Mouse (Mus musculus) adrenal gland, postnatal 10 days (tissue): ENCODE data around the gene Abcf1. TPM values are rescaled to one million over a fixed set of nuclear protein-coding genes. Genes with fewer than 3 reads are reported as not detected.
A peak's percentile ranks its signal among the peaks of the same experiment; 100 is the strongest.

Experiments used
- DNase-seq: peaks from one replicate; pipeline ENCODE4 v3.0.0; 2021; ENCODE audit warnings: mixed read lengths
- microRNA-seq: library from miRNA; unstranded; fragments of <30 nt; microRNA quantifications from one replicate; pipeline ENCODE4 v1.2.0, GENCODE M21; 2021
- total RNA-seq, 2 experiments: library from RNA; stranded (reverse); gene quantifications; 2 replicates each; pipeline ENCODE4 v1.2.3; 2021

The Abcf1 gene
- total RNA-seq, 2 experiments from 2014 or later = 72.7 to 78.3 TPM

DNA sequence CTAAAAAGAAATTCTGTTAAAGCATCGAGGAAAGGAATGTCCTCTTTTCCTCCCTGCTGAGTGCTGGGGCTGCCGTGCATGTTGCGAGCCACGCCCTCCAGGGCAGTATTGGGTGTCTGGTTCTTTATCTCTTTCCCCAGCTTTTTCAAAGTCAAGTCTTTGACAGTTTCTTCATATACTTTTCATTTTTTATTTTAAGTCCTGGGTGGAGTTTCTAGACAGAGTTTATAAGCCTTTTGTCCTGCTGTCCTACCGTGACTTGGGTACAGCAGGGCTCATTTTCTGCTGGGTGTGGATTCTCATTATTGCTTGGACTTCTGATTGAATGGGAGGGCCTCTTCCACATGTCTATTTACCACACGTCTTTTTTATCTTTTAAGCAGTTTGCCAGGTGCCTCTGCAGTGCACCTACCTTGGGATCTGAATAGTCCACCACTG lies 49.7 kb downstream of the Abcf1 start:
- no peak for DNase-seq

DNA sequence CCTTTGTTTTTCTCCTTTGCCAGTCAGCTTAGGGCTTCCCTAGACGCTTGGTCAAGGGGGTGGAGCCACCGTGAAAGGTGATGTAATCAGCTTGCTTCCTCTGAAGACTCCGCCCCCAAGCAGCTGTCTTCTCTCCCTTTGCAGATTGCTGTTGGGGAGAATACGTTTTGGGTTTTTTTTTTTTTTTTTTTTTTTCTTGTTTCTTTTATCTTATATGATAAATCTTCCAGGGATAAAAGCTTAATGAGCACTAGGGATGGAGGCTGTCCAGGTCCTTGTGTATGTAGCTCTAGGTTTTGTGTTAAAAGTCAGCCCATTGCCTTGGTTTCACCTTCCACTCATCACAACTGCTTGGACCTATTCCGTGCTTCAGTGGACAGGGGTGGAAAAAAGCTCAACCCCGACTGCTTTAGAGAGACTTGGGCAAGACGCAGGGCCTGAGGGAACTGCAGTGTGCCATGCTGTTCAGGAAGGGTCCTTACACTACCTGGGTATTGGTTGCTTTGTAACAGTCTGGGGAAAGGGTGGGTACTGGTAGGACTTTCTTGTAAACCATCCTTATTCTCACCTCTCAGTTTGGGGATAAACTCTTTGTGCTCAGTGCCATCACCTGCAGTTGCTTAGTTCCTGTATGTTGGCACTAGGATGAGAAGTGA lies 50.4 kb downstream of the Abcf1 start:
- peak; percentile 95 for DNase-seq

DNA sequence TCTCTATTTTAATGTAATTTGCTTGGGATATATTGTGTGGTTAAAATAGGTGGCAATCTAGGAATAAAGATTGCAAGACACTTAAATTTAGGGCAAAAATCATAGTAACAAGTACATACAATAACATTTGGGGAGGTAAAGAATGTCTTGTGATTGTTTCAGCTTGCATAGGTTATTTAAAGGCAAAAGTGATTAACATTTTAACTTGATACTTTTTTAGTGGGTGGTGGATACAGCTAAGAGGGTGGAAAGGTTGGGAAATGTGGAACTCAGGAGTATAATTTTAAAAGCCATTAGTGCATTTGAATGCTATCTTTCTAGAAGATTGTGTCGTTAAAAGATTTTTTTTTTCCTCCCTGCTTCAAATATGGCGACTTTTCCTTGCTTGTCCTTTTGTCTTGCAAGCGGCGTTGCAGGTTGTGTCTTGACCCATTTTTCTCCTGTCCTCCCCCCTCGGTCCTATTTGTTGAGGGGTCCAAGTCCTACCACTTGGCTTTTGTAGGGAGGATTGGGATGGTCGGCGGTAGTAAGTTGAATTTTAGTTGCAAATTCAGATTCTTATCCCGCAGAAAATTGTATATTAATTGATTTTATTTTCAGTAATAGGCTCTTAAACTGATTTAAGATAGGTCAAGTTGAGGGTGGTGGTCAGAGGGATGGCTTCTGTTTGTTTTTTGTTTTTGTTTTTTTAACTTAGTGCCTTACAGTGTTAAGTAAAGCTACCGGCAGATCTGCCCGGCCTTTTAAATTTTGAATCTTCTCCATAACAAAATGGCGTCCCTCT lies 51.1 kb downstream of the Abcf1 start:
- DNase-seq = peak; percentile 62

DNA sequence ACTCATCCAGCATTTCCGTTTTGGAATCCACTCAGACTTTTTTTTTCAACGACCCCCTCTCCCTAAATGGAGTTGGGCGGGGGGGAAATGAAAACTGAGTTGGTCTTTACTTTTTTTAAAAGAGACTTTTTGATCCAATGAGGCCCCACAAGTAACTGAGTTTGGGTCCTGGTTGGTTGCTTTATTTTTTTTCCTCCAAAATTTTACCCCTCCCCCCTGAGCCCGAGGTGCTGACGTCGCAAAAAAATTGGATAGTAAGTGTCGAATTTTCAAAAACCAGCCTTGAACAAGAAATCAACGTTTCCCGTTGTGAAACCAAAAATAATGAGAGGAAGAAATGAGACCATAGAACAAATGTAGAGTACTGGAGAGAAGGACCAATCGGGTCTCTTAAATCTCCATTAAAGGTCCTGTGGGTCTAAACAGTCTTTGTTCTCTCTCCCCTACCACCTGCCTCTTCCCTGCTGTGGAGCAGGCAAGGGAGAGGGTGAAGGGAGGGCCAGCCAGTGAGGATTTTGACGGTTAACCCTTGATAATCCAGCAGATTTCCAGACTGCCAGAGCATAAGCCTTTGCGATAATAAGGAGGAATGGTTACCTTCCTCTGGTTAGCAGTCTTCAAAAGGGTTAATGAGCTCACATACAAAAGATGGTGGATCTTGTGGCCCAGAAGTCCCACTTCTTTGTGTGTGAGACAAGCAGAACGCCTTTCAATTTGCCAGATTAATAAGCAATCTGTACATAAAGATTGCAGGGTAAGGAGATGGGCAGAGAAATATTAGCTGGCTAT lies 51.9 kb downstream of the Abcf1 start:
- peak; percentile 52 for DNase-seq

DNA sequence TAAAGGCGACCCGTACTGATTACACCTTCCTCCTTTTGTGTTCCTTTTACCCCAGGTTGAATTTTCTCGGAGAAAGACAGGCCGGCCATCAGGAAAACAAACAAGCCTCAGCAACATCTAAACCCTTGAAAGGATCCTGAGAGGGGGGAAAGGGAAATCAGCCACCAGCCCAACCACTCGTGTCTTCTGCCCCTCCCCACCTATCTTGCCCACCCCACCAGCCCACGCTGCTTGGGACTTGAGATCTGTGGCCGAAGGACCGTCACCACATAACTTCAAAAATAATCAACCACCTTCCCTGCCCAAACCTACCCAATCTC lies 52.5 kb downstream of the Abcf1 start:
- peak; percentile 48 for DNase-seq

DNA sequence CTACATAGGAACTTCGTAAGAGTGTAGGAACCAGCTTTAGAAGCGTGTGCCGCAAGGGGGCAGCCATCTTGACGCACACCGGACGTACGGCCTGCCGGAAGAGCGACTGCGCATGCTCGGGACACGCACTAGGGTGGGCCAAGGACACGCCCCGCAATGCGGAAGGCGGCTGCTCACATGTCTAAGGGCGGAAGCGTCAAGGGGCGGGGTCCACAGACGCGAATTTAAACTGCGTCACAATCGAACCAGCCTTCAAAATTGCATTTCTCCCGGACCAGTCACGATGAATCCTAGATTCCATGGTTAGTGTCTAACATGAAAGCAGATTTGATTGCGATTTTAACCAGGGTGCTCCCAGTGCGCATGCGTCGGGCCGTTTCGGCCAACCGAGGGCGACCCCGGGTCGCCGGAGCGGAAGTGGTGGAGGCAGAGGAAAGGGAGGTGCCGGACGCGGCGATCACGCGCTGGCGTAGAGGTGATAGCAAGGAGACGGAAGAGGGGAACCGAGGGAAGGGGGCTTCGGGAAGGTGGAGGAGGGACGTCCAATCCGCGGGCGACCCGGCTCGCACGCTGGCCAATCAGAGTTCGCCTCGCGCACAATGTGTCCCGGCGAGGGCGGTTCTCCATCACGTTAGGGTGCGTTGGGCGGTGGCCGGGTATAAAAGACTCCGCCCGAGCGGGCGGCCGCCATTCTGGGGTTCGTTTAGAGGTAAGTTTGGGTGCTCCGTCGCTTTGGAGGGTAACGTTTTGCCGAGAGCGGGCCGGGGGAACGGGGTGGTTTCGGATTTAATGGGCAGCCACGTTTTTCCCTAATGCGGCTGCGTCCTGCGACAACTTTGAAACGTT lies 53.0 kb downstream of the Abcf1 start, which contains the start of the genes Mrps18b and Ppp1r10:
TSS of gene Mrps18b (minus strand) at position 93 of the 846 bp plus-strand sequence.
TSS of gene Ppp1r10 (plus strand) at position 138 of the 846 bp plus-strand sequence.
- DNase-seq = peak; percentile 98

DNA sequence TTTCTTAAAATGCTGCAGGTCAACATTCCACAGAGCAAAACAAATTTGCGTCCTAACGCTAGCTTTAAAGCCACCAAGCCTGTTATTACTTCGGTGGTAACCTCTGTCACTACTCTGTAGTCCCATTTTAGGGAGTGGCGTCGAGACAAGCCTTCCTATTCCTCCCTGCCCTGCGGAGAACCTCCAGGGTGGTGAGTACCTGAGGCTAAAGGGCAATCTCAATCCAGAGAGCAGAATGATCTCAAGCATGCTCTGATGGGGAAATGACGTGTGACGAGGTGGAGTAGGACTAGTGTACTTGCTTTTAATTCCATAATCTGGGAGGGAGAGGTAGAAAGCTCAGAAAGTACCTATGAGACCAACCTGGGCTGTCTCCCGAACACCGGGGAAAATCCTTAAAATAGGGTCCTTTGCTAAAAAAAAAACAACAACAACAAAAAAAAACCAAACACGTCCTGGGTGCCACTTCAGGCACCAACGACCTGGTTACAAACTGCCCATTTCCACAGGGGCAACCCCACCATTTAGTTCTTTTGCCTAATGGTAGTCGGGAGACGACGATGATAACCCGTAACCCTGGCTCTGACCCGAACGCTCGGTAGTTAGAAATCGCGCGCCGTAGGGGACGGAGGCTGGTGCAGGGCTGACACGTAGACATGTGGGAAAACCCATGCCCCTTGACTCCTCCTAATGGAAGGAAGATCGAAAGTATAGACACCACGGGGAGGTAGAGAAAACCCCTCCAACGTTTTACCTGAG lies 53.8 kb downstream of the Abcf1 start:
- DNase-seq = no peak

DNA sequence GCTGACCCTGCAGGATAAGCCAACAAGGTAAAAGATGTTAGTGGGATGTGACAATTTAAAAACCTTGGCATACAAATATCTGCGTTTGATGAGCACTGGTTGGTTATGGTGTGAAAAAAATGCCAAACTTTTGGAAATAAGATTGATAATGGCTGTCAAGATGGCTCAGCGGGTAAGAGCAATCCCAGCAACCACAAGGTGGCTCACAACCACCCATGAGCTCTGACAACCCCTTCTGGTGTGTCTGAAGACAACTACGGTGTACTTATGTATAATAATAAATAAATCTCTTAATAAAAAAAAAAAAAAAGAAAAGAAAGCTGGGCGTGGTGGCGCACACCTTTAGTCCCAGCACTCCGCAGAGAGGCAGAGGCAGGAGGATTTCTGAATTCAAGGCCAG lies 54.6 kb downstream of the Abcf1 start:
- DNase-seq = no peak

DNA sequence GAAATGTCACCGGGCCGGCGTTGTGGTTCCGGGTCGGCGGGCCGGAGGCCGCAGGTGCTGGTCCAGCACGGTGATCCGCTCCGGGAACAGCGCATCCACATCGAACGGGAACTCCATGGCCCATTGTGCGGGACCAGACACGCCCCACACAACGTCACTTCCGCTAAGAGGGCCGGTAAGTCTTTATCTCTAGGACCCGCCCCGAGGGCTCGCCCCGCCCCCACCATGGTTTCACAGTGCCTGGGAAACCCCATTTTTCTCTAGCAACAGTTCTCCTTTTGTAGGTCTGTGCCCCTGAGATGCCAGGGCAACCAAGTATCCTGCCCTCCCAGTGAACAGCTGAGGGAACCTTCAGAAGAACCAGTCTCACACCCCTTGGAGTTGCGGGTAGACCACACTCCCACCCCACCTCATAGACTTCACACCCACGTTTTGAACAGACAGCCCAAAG lies 59.6 kb downstream of the Abcf1 start, which contains the start of gene Atat1:
TSS of gene Atat1 (minus strand) at position 157 of the 451 bp plus-strand sequence.
- DNase-seq = peak; percentile 98

DNA sequence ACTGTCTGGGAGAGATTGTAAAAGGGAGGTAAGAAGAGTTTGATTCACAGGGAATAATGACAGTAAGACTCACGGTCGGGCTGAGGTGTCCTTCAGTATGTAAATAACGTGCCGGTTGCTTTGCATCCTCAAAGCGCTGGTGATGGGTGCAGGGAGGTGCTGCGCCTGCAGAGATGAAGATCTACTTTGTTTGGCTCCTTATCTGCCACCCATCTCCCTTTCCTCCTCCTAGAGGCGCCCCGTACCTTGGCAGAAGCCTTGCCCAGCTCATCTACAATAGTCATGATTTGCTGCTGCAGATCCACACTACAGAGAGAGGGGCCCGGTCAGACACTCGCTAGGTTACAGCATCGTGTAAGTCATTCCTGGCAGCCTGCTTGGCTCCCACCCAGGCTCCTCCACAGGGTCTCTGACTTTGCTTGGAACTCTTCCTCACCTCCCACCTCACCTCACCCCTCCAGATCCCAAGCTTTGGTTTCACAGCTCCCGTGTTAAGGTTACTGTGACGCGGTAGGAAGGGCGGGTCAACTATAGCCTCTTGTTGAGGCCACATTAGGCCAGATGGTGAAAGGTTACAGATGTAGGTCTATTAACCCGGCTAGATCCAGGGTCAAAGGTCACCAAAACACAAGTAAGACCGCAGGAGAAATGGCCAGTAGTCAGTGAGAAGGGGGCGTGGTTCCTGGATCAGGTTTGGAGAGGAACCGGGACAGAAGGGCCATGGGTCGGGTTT lies 60.2 kb downstream of the Abcf1 start:
- DNase-seq = no peak

DNA sequence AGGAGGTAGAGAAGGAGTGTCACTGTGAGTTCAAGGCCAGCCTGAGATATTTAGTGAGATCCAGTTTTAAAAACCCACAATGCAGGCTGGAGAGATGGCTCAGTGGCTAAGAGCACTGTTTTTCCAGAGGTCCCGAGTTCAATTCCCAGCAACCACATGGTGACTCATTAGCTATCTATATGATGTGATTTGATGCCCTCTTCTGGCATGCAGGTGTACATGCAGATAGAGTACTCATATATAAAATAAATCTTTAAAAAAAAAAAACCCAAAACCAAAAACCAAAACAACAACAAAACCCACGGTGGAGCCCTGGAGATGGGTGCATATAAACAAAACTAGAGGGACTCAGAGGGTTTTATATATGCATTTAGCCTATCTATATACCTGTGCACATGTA lies 62.0 kb downstream of the Abcf1 start:
- no peak for DNase-seq

Small RNA genes lying within 50 kb of the gene (microRNA-seq; reads per million reads assigned to microRNA genes)
- gene Mir1894 (not detected), gene Mir877 (153 reads per million, percentile 51 among the genes with 10 or more reads in this experiment)

Other genes with a start within 250 kb of the Abcf1 start
- gene Ier3, start 148.1 kb downstream of the Abcf1 start, total RNA-seq = 10 to 100 TPM in 1 of 2 experiments, 1 to 10 TPM in 1; 7.6 to 19.0 TPM
- gene Flot1, start 146.5 kb downstream of the Abcf1 start, total RNA-seq = 10 to 100 TPM; 54.6 to 70.8 TPM
- 100 to 1,000 TPM; 351 to 404 TPM for gene Tubb5, start 131.5 kb downstream of the Abcf1 start, total RNA-seq
- 10 to 100 TPM; 21.9 to 27.1 TPM for gene Mdc1, start 128.2 kb downstream of the Abcf1 start, total RNA-seq
- 10 to 100 TPM; 12.7 to 18.3 TPM for gene Nrm, start 108.4 kb downstream of the Abcf1 start, total RNA-seq
- gene Ppp1r18, start 104.2 kb downstream of the Abcf1 start, total RNA-seq = 10 to 100 TPM; 35.4 to 35.6 TPM
- gene Dhx16, start 89.9 kb downstream of the Abcf1 start, total RNA-seq = 10 to 100 TPM; 36.8 to 38.0 TPM
- 10 to 100 TPM; 58.0 to 70.5 TPM for gene 2310061I04Rik, start 72.3 kb downstream of the Abcf1 start, total RNA-seq
- gene Atat1, start 59.7 kb downstream of the Abcf1 start, total RNA-seq = 10 to 100 TPM; 15.9 to 28.7 TPM
- 100 to 1,000 TPM; 101 to 104 TPM for gene Mrps18b, start 53.4 kb downstream of the Abcf1 start, total RNA-seq
- gene Ppp1r10, start 53.3 kb downstream of the Abcf1 start, total RNA-seq = 10 to 100 TPM; 78.7 to 83.1 TPM
- 10 to 100 TPM; 41.5 to 42.9 TPM for gene Gnl1, start 10.1 kb upstream of the Abcf1 start, total RNA-seq
- 10 to 100 TPM; 16.7 to 28.8 TPM for gene Prr3, start 10.5 kb upstream of the Abcf1 start, total RNA-seq
- 1 to 10 TPM; 2.9 to 3.9 TPM for gene H2-T24, start 50.8 kb upstream of the Abcf1 start, total RNA-seq
- 10 to 100 TPM; 55.7 to 82.7 TPM for gene H2-T23, start 63.1 kb upstream of the Abcf1 start, total RNA-seq
- gene H2-T22, start 73.0 kb upstream of the Abcf1 start, total RNA-seq = 10 to 100 TPM; 23.5 to 25.4 TPM
- not detected for gene Gm6034, start 73.2 kb upstream of the Abcf1 start, total RNA-seq
- 1 to 10 TPM; 2.4 to 2.5 TPM for gene Gm11127, start 88.6 kb upstream of the Abcf1 start, total RNA-seq
- gene Gm19684, start 151.9 kb upstream of the Abcf1 start, total RNA-seq = not detected
- gene Gm7030, start 159.7 kb upstream of the Abcf1 start, total RNA-seq = not detected
- under 1 TPM in 1 of 2 experiments, not detected in 1; 0.33 TPM for gene Gm8909, start 198.8 kb upstream of the Abcf1 start, total RNA-seq
- not detected for gene H2-T3, start 220.5 kb upstream of the Abcf1 start, total RNA-seq